Mouse (Mus musculus) erythroblast, adult 5-6 weeks (primary cell): ENCODE results near the gene Nr2f1. TPM values are rescaled to one million over a fixed set of nuclear protein-coding genes. Genes with fewer than 3 reads are reported as not detected.
"Not testable (repeated sequence)": the region's sequence is repeated elsewhere in the genome, so short reads cannot be mapped to it uniquely, and the experiment has no call there.

Source experiments
- ATAC-seq: replicated peaks from 2 replicates; pipeline ENCODE4 v1.8.0; 2016; ENCODE audit warnings: moderate number of reproducible peaks, mild to moderate bottlenecking, moderate TSS enrichment, inconsistent platforms; ENCODE audit not compliant: poor library complexity, low FRiP score, severe bottlenecking
- total RNA-seq, 2 experiments: library from RNA; stranded (forward) in 1 of 2; stranded (reverse) in 1 of 2; fragments of 150-400 nt in 1 of 2; fragments of 200-764, 138-1000 nt in 1 of 2; gene quantifications; 2 replicates each; pipeline versions ENCODE4 v1.2.3 to v1.2.4; 2015 to 2017; ENCODE audit warnings: low replicate concordance in 2 of 2

Nr2f1 gene
- total RNA-seq (2015; ENCODE audit: low replicate concordance) (not detected in 2 replicates), total RNA-seq (2017; ENCODE audit: low replicate concordance) (not detected in 2 replicates)

GRCm38 (mm10) chr13:78199642-78200160 lies at the start of gene Nr2f1:
TSS of gene Nr2f1 (minus strand) at chr13:78199757.
- no peak for ATAC-seq

- ATAC-seq = no peak
Observed at GRCm38 (mm10) chr13:78221680-78222079, 22.1 kb upstream of the Nr2f1 start.

GRCm38 (mm10) chr13:78220238-78220637 lies 20.7 kb upstream of the Nr2f1 start:
- ATAC-seq = not testable (repeated sequence)

- no peak for ATAC-seq
Observed at GRCm38 (mm10) chr13:78215223-78215622, 15.7 kb upstream of the Nr2f1 start.

GRCm38 (mm10) chr13:78213155-78213554 lies 13.6 kb upstream of the Nr2f1 start:
- ATAC-seq = no peak

GRCm38 (mm10) chr13:78212111-78212510 lies 12.6 kb upstream of the Nr2f1 start:
- no peak for ATAC-seq

GRCm38 (mm10) chr13:78211231-78212010 lies 11.9 kb upstream of the Nr2f1 start:
- no peak for ATAC-seq

GRCm38 (mm10) chr13:78210748-78211089 lies 11.2 kb upstream of the Nr2f1 start:
- ATAC-seq = no peak

GRCm38 (mm10) chr13:78210029-78210747 lies 10.6 kb upstream of the Nr2f1 start:
- no peak for ATAC-seq

GRCm38 (mm10) chr13:78209611-78210028 lies 10.1 kb upstream of the Nr2f1 start:
- no peak for ATAC-seq

- no peak for ATAC-seq
Observed at GRCm38 (mm10) chr13:78208689-78209410, 9.3 kb upstream of the Nr2f1 start.

GRCm38 (mm10) chr13:78207796-78208645 lies 8.5 kb upstream of the Nr2f1 start:
- ATAC-seq = no peak

- no peak for ATAC-seq
Observed at GRCm38 (mm10) chr13:78206891-78207430, 7.4 kb upstream of the Nr2f1 start.

- no peak for ATAC-seq
Observed at GRCm38 (mm10) chr13:78205426-78205825, 5.9 kb upstream of the Nr2f1 start.

- ATAC-seq = no peak
Observed at GRCm38 (mm10) chr13:78203348-78204061, 3.9 kb upstream of the Nr2f1 start.

GRCm38 (mm10) chr13:78202574-78203347 lies 3.2 kb upstream of the Nr2f1 start:
- ATAC-seq = no peak

GRCm38 (mm10) chr13:78201871-78202565 lies 2.5 kb upstream of the Nr2f1 start:
- no peak for ATAC-seq
